Mouse (Mus musculus) right cerebral cortex, postnatal 10 days (tissue): ENCODE results near the gene Hoxd13.

Source experiments
- DNase-seq, 2 experiments: peaks; one replicate each; pipeline ENCODE4 v3.0.0; 2021; ENCODE audit warnings: low spot score in 2 of 2

The Hoxd13 gene

DNA sequence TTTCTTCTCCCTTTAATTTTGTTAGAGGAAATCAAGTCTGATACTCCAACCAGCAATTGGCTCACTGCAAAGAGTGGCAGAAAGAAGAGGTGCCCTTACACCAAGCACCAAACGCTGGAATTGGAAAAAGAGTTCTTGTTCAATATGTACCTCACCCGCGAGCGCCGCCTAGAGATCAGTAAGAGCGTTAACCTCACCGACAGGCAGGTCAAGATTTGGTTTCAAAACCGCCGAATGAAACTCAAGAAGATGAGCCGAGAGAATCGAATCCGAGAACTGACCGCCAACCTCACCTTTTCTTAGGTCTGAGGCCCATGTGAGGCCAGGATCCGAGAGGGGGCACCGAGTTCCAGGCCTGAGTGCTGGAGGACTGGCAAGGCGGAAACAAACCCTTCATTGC, 26.0 kb downstream of the Hoxd13 start:
- no peak for DNase-seq

DNA sequence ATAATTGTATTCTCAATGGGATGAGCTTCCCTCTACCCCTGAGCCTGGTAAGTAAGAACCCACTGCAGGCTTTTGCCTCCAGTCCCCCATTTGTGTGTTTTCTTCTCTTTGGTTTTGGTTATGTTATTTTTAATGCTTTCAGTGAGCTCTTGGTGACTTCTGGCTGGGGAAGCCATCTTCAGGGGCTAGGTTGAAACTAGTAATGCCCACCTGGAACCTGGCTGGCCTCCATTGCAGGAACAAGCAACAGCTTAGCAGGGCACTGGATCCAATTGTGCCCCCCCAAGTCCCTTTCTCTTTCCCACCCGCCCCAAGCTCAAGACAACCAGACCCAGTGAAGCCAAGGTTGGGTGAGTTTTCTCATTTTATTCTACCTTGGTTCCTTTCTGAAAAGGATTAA, 27.3 kb downstream of the Hoxd13 start:
- no peak for DNase-seq

DNA sequence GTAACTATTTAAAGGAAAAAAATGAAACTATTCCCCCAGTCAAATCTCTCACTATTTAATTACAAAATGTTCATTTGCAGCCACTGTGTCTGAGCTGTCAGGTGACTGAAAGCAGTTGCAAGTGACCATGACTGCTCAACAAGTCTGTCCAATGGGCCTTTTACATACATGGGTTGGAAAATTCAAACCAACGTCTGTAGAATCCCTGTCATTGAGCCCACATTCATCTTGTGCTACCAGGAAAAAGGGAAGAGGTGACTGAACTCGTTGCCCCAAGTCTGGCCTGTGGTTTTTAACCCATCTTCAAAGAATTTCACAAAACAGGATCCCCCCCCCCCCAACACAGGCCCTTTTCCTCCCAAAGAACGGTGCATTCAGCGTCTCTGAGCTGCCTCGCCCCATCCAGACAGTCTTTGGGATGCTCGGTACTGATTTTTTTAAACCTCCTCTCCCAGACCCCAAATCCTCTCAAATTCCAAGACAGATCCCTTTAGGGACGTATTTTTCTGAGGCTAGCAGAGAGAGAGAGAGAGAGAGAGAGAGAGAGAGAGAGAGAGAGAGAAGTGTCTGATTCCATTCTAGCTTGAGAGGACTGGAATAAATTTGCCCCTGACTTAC, 27.8 kb downstream of the Hoxd13 start:
- DNase-seq = no peak

DNA sequence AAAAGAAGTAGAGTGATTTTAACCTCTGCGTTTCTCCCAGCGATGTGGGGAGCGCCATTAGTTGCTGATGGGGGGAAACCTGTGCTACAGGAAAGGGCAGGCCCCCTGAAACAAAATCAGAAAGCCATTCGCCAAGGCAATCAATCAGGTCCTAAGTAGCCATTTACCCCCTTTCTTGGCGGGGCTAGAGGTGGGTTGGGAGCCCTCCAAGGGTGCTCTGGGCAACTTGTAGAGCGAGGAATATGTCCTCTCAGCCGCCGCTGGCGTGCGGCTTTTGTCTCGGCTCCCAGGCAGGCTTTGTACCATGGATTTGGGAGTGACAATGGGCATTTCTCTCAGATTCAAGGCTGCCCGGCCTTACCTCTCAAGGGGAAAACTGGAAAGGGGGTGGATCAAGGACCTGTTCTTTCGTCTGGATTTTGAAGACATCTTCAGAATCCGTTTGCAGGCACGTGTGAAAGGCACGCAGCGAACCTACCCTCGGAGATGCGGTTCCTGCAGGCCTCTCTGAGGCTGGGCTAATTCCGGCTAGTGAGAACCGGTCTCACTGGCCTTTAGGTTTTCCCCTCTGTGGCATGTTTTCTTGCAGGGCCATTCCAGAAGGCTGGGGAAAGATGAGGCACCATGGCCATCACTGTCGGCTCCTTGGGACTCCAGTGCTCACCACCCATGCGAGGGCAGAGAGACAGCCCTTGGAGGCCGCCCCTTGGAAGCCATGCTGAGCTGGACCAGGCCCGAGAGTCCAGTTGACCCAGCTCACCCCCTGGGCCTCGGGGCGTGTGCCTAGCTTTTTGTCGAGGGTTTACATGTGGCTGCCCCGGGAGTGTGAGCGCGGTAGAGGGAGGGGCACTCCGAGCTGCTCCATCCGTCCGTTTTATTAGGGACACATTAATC, 28.6 kb downstream of the Hoxd13 start:
- no peak for DNase-seq

DNA sequence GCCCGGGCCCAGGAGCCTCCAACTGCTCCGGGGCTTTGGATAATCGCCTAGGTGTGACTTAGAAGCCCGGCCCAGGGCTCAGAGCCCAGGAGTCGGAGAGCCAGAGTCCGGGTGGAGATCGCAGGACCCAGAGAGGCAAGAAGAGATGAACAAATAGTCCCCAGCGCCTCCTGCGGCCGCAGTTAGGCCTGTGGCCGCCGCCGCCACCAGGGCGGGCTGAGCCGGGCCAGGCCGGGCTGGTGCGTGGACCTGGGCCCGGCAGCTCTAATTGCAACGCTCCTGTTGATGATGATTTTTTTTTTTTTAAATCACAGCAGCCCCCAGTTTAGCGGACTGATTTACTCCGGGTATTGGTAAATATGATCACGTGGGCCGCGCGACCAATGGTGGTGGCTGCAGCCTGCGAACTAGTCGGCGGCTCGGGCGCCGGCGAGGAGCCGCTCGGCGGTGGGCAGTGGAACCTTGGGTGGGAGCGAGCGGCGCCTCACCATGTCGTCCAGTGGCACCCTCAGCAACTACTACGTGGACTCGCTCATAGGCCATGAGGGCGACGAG, 29.5 kb downstream of the Hoxd13 start, which contains the start of gene Hoxd9:
Hoxd9 (plus strand) TSS at position 161 of the 555 bp plus-strand sequence.
- DNase-seq = no peak

DNA sequence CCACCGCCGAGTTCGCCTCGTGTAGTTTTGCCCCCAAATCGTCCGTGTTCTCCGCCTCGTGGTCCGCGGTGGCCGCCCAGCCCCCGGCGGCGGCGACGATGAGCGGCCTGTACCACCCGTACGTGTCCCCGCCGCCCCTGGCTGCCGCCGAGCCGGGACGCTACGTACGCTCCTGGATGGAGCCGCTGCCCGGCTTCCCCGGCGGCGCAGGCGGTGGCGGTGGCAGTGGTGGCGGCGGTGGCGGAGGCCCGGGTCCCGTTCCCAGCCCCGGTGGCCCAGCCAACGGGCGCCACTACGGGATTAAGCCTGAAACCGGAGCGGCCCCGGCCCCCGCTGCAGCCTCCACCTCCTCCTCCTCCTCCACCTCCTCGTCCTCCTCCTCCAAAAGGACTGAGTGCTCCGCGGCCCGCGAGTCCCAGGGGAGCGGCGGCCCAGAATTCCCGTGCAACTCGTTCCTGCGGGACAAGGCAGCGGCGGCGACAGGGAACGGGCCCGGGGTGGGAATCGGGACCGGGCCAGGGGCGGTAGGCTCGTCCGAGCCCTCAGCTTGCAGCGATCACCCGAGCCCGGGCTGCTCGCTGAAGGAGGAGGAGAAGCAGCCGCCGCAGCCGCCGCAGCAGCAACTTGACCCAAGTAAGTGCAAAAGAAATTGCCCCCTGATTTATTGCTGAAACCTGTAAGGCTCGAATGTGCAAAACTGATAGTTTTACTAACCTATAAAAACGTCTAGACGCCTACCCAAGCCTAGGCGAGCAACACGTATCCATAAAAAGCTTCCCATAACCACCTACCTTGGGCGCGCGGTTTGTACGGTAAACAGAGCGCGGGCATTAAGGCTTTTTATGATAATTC, 30.3 kb downstream of the Hoxd13 start:
- no peak for DNase-seq

DNA sequence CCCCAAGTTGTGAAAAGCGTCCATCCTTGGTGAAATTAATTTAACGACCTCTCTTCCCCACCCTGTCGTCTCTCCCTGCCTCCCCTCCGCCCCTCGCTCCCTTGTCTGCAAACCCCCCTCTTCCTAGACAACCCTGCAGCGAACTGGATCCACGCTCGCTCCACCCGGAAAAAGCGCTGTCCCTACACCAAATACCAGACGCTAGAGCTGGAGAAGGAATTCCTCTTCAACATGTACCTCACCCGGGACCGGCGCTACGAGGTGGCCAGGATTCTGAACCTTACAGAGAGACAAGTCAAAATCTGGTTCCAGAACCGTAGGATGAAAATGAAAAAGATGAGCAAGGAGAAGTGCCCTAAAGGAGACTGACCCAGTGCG, 30.9 kb downstream of the Hoxd13 start:
- DNase-seq = no peak

DNA sequence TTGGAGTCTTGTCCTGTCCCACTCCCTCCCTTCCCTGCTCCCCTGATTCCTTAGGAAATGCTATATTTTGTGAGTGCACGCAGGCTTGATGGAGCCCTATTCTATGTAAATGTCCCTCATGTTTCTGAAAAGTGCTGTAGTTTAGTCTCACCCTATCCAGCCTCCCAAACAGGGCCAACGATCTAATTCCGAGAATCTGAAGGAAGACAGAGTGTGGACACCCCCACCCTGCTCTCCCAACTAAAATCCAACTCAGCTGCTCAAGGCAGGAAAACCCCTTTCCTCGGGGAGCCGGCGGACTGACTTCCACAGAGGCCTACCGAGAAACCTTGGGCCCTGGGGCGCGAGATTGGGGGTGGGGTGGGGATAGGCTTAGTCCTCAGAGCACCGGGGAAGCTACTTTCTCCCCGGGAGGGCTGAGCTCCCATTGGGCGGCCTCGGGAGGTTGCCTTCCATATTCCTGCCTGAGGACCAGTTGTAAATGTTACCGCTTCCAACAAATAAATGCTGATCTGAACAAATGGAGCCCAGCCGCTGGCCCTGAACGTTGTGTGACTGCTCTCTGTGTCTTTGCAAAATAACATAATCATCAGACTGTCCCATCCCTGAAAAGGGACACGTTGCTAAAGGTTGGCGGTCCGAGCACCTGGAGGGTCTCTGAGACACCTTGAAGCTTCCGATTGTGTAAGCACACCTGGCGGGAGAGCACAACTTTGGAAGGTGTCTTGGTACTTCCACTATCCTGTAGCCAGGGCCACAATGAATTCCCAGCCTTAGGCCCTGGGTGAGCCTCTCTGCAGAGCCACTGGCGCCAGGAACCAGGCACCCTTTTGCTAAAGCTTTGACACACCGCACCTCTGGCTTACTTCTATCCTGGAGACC, 31.8 kb downstream of the Hoxd13 start:
- DNase-seq = no peak

DNA sequence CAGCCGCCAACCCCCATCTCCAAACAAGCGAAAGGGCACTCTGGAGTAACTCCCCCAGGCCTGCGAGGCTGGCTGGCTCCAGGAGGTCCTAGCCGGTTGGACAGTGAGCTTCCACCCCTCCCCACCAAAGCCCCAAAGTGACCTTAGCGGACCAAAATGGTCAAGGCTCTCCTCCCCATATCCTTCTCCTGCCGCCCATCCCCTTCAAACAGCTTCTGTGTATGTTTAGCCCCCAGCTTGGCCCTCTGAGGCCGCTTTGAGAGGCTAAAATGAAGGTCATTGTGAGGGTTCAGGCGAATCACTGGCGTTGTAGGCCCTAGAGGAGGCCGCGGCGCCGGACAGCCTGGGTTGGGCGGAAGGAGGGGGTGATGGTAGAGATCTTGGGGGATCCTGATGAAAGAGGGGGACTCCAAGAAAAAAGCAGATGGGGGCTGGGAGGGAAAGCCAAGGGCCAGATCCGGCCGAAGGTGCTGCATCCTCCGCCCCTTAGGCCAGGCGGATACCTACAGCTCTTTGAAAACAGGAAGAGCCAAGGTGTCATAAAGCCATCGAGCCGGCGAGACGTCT, 32.5 kb downstream of the Hoxd13 start:
- DNase-seq = no peak

DNA sequence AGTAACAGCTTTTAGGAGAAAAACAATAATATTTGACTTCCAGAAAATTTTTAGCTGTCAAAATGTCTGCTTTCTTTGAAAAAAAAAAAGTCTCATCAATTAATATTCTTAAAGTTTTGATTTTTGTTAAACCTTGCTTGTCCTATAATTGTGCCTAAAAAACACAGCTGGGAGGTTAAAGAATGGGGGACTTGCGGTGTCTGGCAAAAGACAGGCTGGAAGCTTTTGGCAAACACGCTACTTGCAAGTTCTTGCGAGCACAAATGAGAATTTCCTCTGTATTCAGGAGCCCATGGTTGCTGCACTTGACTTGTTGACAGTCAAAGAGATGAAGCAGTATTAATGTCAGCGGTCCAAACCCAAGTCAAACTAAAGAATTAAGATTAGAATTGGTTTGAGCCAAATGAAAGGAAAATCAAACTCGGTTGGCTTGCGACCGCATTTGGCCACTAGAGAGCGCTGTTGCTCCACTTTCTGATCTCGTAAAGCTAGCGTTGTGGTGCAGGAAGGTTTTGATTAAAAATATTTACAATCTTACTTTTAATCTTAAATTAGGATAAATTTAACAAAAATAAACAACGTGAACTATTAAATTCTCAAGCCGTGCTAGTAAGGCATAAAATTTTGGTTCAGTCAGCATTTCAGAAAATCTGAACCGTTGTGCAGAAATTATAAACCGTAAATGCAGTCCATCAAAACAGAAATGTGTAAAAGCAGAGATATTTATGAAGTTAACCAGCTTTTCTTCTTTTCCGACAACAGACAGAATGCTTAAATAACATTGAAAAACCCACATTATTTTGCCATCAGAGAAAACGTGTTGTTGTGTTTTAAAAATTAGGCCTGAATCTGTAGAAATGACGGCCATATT, 34.1 kb downstream of the Hoxd13 start:
- peak; percentile 77 to 86 for DNase-seq

DNA sequence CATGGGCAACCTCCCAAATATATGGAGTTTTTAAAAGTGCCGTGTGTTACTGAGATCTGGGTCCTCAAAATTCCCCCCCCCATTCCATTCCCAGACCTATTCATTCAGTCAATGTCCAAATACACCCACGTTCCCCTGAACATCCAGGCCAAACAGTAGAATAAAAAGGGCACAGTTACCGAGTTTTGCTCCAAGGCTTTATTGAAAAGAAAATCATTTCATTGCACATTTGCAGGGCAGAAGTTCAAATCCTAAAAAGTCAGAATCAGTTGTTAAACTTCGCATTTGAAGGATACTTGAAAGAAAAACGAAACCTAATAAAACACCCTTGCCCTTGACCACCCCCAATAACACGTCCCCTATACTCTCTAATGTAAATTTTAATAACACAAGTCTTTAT, 34.7 kb downstream of the Hoxd13 start:
- DNase-seq = no peak

DNA sequence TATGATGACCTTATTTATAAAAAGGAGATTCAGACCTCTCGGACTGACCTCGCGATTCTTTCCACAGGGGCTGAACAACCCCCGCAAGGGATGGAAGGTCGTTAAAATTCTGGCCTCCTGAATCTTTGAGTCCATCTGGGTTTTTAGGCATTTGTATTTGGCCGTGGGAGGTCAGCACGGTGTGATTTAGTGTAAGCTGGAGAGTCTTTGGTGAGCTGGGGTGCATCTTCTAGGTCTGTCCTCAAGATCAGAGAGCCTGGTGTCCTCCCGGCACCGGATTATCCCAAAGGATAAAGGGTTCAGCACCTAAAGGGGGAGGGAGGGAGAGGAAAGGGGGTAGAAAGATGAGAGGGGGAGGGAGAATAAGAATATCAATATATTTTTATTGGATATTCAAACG, 35.2 kb downstream of the Hoxd13 start:
- no peak for DNase-seq

DNA sequence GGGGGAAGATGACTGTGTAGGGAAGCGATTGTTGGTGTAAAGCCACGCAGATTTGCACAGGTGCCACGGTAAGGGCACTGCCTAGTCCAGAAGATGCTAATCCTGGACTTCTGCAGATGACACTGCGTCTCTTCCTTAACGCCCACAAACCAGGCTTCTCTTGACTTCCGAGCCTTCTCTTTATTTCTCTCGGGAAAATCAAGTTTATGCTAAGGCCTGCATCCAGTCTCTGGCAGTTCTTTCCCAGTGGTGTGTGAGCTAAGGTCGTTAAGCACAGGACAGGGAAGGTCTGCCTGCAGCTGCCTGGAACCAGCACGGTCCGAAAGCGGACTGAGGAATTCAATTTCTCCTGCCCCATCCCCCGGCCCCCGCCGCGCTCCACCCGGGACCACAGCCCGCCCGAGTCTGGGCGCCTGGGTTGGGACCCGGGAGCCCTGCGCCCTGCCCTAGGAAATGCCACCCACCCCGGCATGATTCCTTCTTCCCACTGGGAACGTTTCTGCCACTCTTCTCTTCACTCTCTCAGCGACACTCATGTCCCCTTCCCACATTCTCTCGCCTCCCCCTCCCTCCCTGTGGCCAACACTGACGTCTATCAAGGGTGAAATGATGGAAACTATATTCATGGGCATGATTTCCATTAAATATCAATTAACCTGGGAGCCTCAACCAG, 35.7 kb downstream of the Hoxd13 start:
- no peak for DNase-seq

DNA sequence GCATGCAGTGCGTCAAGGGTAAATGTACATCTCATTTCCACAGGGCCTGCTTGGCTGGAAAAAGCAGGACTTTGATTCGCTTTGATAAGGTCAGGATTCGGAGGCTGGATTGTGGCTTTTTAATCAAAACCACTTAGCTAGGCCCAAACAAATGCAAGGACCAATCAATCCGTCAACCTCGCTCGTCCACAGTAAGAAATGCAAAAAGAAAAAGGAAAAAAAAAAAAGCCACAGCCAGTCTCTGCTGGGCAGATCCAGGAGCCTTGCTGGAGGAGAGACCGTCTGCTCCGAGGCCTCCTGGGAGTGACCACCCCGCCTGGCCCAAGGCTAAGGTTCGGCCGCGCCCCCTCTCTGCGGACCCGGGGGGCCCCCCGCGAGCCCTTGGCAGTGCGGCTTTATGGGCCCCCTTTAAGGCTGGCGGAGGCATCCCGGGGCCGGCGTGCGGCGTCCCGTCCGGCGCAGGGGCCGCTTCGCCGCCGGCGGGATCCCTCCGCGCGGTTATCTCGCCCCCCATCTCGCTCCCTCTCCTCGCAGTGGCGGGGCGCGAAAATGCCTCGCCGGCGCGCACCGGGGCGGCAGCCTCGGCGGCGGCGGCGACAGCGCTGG, 36.4 kb downstream of the Hoxd13 start, which contains the start of gene Hoxd8:
Hoxd8 (plus strand) TSS at position 223 of the 606 bp plus-strand sequence.
- DNase-seq = no peak

DNA sequence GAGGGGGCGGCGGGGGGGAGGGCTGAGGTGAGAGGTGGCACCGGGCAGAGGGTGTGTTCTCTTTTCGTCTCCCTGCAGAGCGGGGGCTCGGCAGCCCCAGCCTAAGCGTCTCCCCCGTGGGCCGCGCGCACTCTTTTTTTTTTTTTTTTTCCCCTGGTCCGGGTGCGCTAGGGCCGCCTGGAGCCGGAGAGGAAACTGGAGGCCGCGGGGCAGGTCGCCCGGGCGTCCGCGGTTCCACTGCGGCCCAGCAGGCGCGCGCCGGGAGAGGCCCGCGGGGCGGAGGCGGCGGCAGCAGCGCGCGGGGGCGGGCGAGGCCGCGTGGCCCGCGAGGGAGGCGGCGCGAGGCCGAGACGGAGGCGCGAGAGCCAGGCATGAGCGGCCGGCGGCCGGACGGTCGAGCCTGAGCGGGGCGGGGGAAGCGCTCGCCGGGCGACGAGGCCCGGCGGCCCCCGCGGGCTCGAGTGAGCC, 36.9 kb downstream of the Hoxd13 start:
- DNase-seq = no peak

DNA sequence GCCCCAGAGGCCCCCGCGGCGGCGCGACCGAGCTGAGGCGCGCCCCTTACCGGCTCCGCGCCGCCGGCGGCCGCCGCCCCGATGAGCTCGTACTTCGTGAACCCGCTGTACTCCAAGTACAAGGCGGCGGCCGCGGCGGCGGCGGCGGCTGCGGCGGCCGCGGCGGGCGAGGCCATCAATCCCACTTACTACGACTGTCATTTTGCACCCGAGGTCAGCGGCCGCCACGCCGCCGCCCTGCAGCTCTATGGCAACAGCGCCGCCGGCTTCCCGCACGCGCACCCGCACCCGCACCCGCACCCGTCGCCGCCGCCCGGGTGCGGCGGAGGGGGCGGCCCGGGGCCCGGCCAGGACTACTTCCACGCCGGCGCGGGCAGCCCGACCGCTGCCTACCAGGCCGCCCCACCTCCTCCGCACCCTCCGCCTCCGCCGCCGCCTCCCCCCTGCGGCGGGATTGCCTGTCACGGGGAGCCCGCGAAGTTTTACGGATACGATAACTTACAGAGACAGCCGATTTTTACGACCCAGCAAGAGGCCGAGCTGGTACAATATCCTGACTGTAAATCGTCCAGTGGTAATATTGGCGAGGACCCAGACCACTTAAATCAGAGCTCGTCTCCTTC, 37.5 kb downstream of the Hoxd13 start:
- DNase-seq = no peak

DNA sequence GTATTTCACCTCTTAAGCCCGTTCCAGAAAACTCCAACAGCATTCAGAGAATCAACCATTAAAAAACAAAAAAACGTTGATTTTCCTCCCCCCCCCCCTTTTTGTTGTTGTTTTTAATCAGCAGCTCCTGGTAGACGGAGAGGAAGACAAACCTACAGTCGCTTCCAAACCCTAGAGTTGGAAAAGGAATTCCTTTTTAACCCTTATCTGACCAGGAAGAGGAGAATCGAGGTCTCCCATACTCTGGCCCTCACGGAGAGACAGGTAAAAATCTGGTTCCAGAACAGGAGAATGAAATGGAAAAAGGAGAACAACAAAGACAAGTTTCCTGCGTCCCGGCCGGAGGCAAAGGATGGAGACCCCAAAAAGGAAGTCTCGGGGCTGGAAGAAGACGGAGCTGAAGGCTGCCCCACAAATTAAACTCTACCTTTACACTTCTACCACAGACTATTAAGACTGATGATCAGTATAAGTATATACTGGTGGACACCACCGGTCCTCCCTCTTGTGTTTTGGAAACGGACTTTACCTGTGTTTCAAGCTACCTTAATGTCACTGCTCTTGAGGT, 38.4 kb downstream of the Hoxd13 start:
- no peak for DNase-seq

DNA sequence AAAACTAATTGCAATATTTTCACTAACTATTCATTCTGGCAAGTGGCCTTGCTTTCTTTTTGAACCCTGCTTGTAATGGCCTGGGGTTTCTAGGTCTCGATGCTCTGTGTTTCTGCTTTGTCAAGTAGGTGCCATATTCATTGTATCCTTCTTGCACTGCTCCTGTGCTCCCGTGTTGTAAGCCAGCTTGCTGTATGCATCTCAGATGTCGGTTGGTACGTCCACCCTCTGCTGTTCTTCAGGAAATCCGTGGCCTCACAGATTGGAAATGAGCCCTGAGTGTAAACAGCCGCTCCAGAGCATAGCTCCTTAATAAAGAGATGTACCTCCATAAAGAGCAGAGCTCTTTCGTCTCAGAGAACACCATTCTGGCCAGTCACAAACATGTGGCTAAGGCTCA, 39.5 kb downstream of the Hoxd13 start:
- no peak for DNase-seq
